Mouse (Mus musculus): Measurements from ENCODE around the gene Olfr901. TPM values are rescaled to one million over a fixed set of nuclear protein-coding genes. Genes with fewer than 3 reads are reported as not detected.
"Not testable (repeated sequence)": the region's sequence is repeated elsewhere in the genome, so short reads cannot be mapped to it uniquely, and the experiment has no call there.

The Olfr901 gene
- total RNA-seq (2021): not detected
- long read RNA-seq, experiment 1: 0 reads
- long read RNA-seq, experiment 2: 0 reads

GRCm38 (mm10) chr9:38429155-38429554 lies at the start of gene Olfr901:
Gene Olfr901 (plus strand): TSS chr9:38429455.
- intact Hi-C loops (cut with DNase I): no loop called here
- no peak for DNase-seq

GRCm38 (mm10) chr9:38401398-38401797 lies 27.9 kb upstream of the Olfr901 start, which contains the start of gene Olfr147:
Gene Olfr147 (plus strand): TSS chr9:38401698.
- intact Hi-C loops (cut with DNase I): no loop called here
- DNase-seq: no peak

GRCm38 (mm10) chr9:38407502-38407901 lies 21.8 kb upstream of the Olfr901 start:
- DNase-seq; intact Hi-C loops (cut with DNase I): not testable (repeated sequence)

GRCm38 (mm10) chr9:38413502-38413901 lies 15.8 kb upstream of the Olfr901 start:
- intact Hi-C loops (cut with DNase I): not testable (repeated sequence)
- DNase-seq: peak in 1 of 2 experiments; percentile 4

- no peak for DNase-seq
- intact Hi-C loops (cut with DNase I): no loop called here
These were observed 5.5 kb upstream of the Olfr901 start for GRCm38 (mm10) chr9:38423801-38424200.

- intact Hi-C loops (cut with DNase I): no loop called here
- no peak for DNase-seq
These were observed 2.2 kb upstream of the Olfr901 start for GRCm38 (mm10) chr9:38427026-38427425.

- no peak for DNase-seq
- intact Hi-C loops (cut with DNase I): no loop called here
These were observed 18.1 kb downstream of the Olfr901 start, which contains the start of gene Olfr902 for GRCm38 (mm10) chr9:38447352-38447751. Gene Olfr902 (plus strand): TSS chr9:38447652.

GRCm38 (mm10) chr9:38462844-38463243 lies 33.6 kb downstream of the Olfr901 start, which contains the start of gene Olfr904:
Gene Olfr904 (plus strand): TSS chr9:38463144.
- intact Hi-C loops (cut with DNase I): no loop called here
- DNase-seq: no peak

GRCm38 (mm10) chr9:38470807-38471206 lies 41.6 kb downstream of the Olfr901 start, which contains the start of gene Olfr905:
Gene Olfr905 (plus strand): TSS chr9:38471107.
- intact Hi-C loops (cut with DNase I): no loop called here
- no peak for DNase-seq

Other genes starting within 250 kb of the Olfr901 start
- not detected for gene Olfr891, start 248.6 kb upstream of the Olfr901 start, total RNA-seq (2021)
- not detected for gene Olfr893, start 221.1 kb upstream of the Olfr901 start, total RNA-seq (2021)
- gene Olfr894, start 211.4 kb upstream of the Olfr901 start, total RNA-seq (2021): not detected
- not detected for gene Olfr143, start 176.7 kb upstream of the Olfr901 start, total RNA-seq (2021)
- not detected for gene Olfr895, start 161.6 kb upstream of the Olfr901 start, total RNA-seq (2021)
- not detected for gene Olfr896-ps1, start 138.3 kb upstream of the Olfr901 start, total RNA-seq (2021)
- gene Olfr25, start 100.4 kb upstream of the Olfr901 start, total RNA-seq (2021): not detected
- not detected for gene Olfr898, start 81.0 kb upstream of the Olfr901 start, total RNA-seq (2021)
- gene Olfr250, start 62.6 kb upstream of the Olfr901 start, total RNA-seq (2021): not detected
- not detected for gene Olfr251, start 52.4 kb upstream of the Olfr901 start, total RNA-seq (2021)
- not detected for gene Olfr147, start 27.8 kb upstream of the Olfr901 start, total RNA-seq (2021)
- not detected for gene Olfr902, start 18.2 kb downstream of the Olfr901 start, total RNA-seq (2021)
- gene Olfr904, start 33.7 kb downstream of the Olfr901 start, total RNA-seq (2021): not detected
- gene Olfr905, start 41.7 kb downstream of the Olfr901 start, total RNA-seq (2021): not detected
- gene Olfr906, start 57.6 kb downstream of the Olfr901 start, total RNA-seq (2021): not detected
- not detected for gene Olfr907, start 66.3 kb downstream of the Olfr901 start, total RNA-seq (2021)
- not detected for gene Olfr911-ps1, start 92.1 kb downstream of the Olfr901 start, total RNA-seq (2021)
- not detected for gene Olfr910, start 108.4 kb downstream of the Olfr901 start, total RNA-seq (2021)
- not detected for gene Olfr912, start 150.7 kb downstream of the Olfr901 start, total RNA-seq (2021)
- not detected for gene Olfr913, start 163.3 kb downstream of the Olfr901 start, total RNA-seq (2021)
- gene Olfr914, start 175.6 kb downstream of the Olfr901 start, total RNA-seq (2021): not detected
- not detected for gene Olfr916, start 230.4 kb downstream of the Olfr901 start, total RNA-seq (2021)
- gene Olfr917, start 236.4 kb downstream of the Olfr901 start, total RNA-seq (2021): not detected
- not detected for gene Olfr918, start 245.1 kb downstream of the Olfr901 start, total RNA-seq (2021)

Data from heart, postnatal 14 days (tissue).